In the genomic region with DNA sequence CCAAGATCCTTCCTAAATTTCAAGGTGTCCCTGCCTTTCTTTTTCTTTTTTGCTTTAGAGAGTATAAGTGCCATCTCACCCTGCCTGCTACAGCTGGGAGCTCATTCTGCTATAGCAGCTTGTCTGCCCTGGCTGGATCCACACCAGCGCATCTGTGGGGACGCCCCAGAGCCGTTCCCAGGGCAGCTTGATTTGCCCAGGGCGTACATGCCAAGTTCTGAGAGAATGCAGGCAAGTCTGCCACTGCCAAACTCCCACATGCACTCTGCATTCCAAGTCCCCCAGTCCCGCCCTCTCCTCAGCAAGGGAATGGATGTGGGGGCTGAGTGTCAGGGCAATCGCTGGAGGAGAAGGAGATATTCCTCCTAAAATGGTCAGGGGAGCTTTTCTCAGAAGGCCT, we compare ENCODE assay signal across 8 mouse cellular contexts. TPM values are rescaled to one million over a fixed set of nuclear protein-coding genes. Genes with fewer than 3 reads are reported as not detected.
DNase-seq lines count a peak whose midpoint lies in the region; ATAC-seq and TF ChIP-seq lines count a peak whose summit lies in the region.

No protein-coding gene starts in this region.

- H3K4me2 ChIP-seq in forebrain, embryonic 16.5 days (ENCODE audit: low read length), result no peak overlapping the region
- H3K4me2 ChIP-seq in lung, embryonic 15.5 days, result no peak overlapping the region

- no peaks in the 10 kb centered on the region for H3K27me3 ChIP-seq in kidney, adult 2 months (replicated peaks; ENCODE audit: control insufficient read depth, insufficient read depth, low read length)
- no peaks in the 10 kb centered on the region for H3K27me3 ChIP-seq in forebrain, embryonic 16.5 days (replicated peaks; ENCODE audit: control insufficient read depth, insufficient read depth, low read length)
- H3K27me3 ChIP-seq in lung, embryonic 15.5 days, result no peaks in the 10 kb centered on the region

- no peak for TF ChIP-seq POLR2A in kidney, adult 2 months (IDR thresholded peaks at IDR 0.05; ENCODE audit: low read depth, low read length)

- no peaks in the 10 kb centered on the region for H3K9me3 ChIP-seq in forebrain, embryonic 16.5 days (ENCODE audit: control insufficient read depth, low read length)
- H3K9me3 ChIP-seq in lung, embryonic 15.5 days, result no peaks in the 10 kb centered on the region

- H3K4me3 ChIP-seq in kidney, adult 2 months (ENCODE audit: insufficient read depth, low read depth, low read length), result no peak overlapping the region
- H3K4me3 ChIP-seq in forebrain, embryonic 16.5 days (replicated peaks; ENCODE audit: low read length), result no peak overlapping the region
- H3K4me3 ChIP-seq in lung, embryonic 15.5 days, result no peak overlapping the region

- peak; percentile 40 for DNase-seq in kidney, adult 2 months
- DNase-seq in kidney, adult 18-20 months, result no peak
- DNase-seq in heart, postnatal 25 days (ENCODE audit: low spot score), result peak; percentile 50
- peak; percentile 72 for DNase-seq in testis, postnatal 10 days (ENCODE audit: low spot score)
- no peak for DNase-seq in embryo, embryonic 9.5 days (ENCODE audit: extremely low spot score)
- no peak for DNase-seq in cerebellum, adult 11-12 months

- WGBS in kidney, adult 2 months, result 42% methylated on average over 6 of the region's 6 CpGs
- WGBS in forebrain, embryonic 16.5 days, result 45% methylated on average over 6 of the region's 6 CpGs
- WGBS in lung, embryonic 15.5 days, result 35% methylated on average over 6 of the region's 6 CpGs

- no peak for TF ChIP-seq CTCF in kidney, adult 2 months (conservative IDR thresholded peaks at IDR 0.05; ENCODE audit: insufficient read depth, insufficient read length, low read depth, low read length)

- H3K36me3 ChIP-seq in kidney, adult 2 months (ENCODE audit: control insufficient read depth, insufficient read depth, low read length), result no peaks in the 10 kb centered on the region
- no peaks in the 10 kb centered on the region for H3K36me3 ChIP-seq in forebrain, embryonic 16.5 days (ENCODE audit: control insufficient read depth, insufficient read depth)
- H3K36me3 ChIP-seq in lung, embryonic 15.5 days, result no peaks in the 10 kb centered on the region

- ATAC-seq in forebrain, embryonic 16.5 days, result peak; percentile 90
- peak; percentile 54 for ATAC-seq in lung, embryonic 15.5 days (ENCODE audit: borderline replicate concordance, extremely low read depth, low FRiP score, low TSS enrichment)

- H3K27ac ChIP-seq in kidney, adult 2 months (ENCODE audit: insufficient read depth, low read depth, low read length), result no peak overlapping the region
- no peak overlapping the region for H3K27ac ChIP-seq in forebrain, embryonic 16.5 days (ENCODE audit: low read length)
- H3K27ac ChIP-seq in lung, embryonic 15.5 days, result peak overlapping the region; percentile 58

- no peak overlapping the region for H3K9ac ChIP-seq in forebrain, embryonic 16.5 days (replicated peaks; ENCODE audit: low read depth, low read length)
- H3K9ac ChIP-seq in lung, embryonic 15.5 days, result no peak overlapping the region

- intact Hi-C loops in heart, postnatal 25 days (cut with DNase I), result no loop called here

- H3K4me1 ChIP-seq in kidney, adult 2 months (ENCODE audit: control insufficient read depth, insufficient read depth, low read length), result peaks cover 8% of the 10 kb centered on the region; the same call in 1 of the 2 replicates
- peaks cover 19% of the 10 kb centered on the region for H3K4me1 ChIP-seq in forebrain, embryonic 16.5 days (replicated peaks; ENCODE audit: control insufficient read depth, insufficient read depth, low read length)
- peaks cover 37% of the 10 kb centered on the region for H3K4me1 ChIP-seq in lung, embryonic 15.5 days

RNA-seq across cellular contexts. Expression of a gene that starts 19.8 kb away (rescaled TPM):
- 50.0 and 59.5 TPM in 2 replicates for polyA plus RNA-seq in kidney, adult 2 months (2012; rRNA removed)
- 2.8 and 2.9 TPM in 2 replicates for polyA plus RNA-seq in forebrain, embryonic 16.5 days (2015; fragmentation: Nextera tagmentation; extraction: Ambion mirVana)
- total RNA-seq in heart, postnatal 25 days (2021), result 100 to 1,000 TPM; 132 to 168 TPM
- 22.6 and 25.8 TPM in 2 replicates for polyA plus RNA-seq in lung, embryonic 15.5 days (2015; fragmentation: Nextera tagmentation; extraction: Ambion mirVana)

Comparison
In these comparisons a context has a peak if more than half of its experiments do, and no peak if none do; other contexts are left out.
1. DNase-seq: peak in kidney, adult 2 months (single experiment), heart, postnatal 25 days (single experiment) and testis, postnatal 10 days (single experiment); none in kidney, adult 18-20 months (single experiment), embryo, embryonic 9.5 days (single experiment) and cerebellum, adult 11-12 months (single experiment).